ENCODE assay signal across 15 mouse cellular contexts in genomic region chr13:55829018-55829655, GRCm38 (mm10). TPM values are rescaled to one million over a fixed set of nuclear protein-coding genes. Genes with fewer than 3 reads are reported as not detected.
DNase-seq lines count a peak whose midpoint lies in the region; ATAC-seq and TF ChIP-seq lines count a peak whose summit lies in the region.
"Had no signal": no experiment of that assay in that cellular context is flagged by ENCODE, and none has a peak within 500 bp of the region (broad histone marks: within the 10 kb centered on the region; RNA-seq: fewer than 3 reads in every experiment).

No protein-coding gene starts in this region.

- peaks cover 54% of the 10 kb centered on the region for H3K4me1 ChIP-seq in kidney, embryonic 15.5 days
- peaks cover 50% of the 10 kb centered on the region for H3K4me1 ChIP-seq in embryonic facial prominence, embryonic 15.5 days
- H3K4me1 ChIP-seq in small intestine, adult 2 months (ENCODE audit: control insufficient read depth, insufficient read depth, insufficient read length, low read length), result peaks cover 4% of the 10 kb centered on the region

- no peak overlapping the region for H3K27ac ChIP-seq in kidney, embryonic 15.5 days
- 0 out of 2 replicates have a peak overlapping the region, but pooled peaks have one; percentile 28 for H3K27ac ChIP-seq in embryonic facial prominence, embryonic 15.5 days (replicated peaks)
- 0 out of 2 replicates have a peak overlapping the region, but pooled peaks have one; percentile 1 for H3K27ac ChIP-seq in small intestine, adult 2 months (ENCODE audit: insufficient read depth, low read depth, low read length)
- H3K27ac ChIP-seq: hindbrain, postnatal 0 days; lung, embryonic 15.5 days; neural tube, embryonic 13.5 days had no signal

- H3K4me3 ChIP-seq in kidney, embryonic 15.5 days (replicated peaks), result 0 out of 2 replicates have a peak overlapping the region, but pooled peaks have one; percentile 10
- peak overlapping the region; percentile 48 for H3K4me3 ChIP-seq in embryonic facial prominence, embryonic 15.5 days (replicated peaks)
- peak overlapping the region; percentile 64 for H3K4me3 ChIP-seq in small intestine, adult 2 months (ENCODE audit: low read depth, low read length)
- H3K4me3 ChIP-seq: neural tube, embryonic 13.5 days had no signal

- intact Hi-C loops in gastrocnemius, postnatal 14 days (cut with DNase I; ENCODE audit: low total_unique reads), result no loop called here
- intact Hi-C loops in left cerebral cortex, postnatal 10 days (cut with DNase I), result loop anchor here (5.0 kb wide), 2 partner anchors 133 to 423 kb away; partner anchors contain the start of gene Neurog1

- TF ChIP-seq POLR2A in small intestine, adult 2 months (IDR thresholded peaks at IDR 0.05; ENCODE audit: low read depth, low read length), result no peak

- no peak overlapping the region for H3K9ac ChIP-seq in kidney, embryonic 15.5 days
- no peak overlapping the region for H3K9ac ChIP-seq in embryonic facial prominence, embryonic 15.5 days
- H3K9ac ChIP-seq: heart, embryonic 12.5 days; lung, embryonic 15.5 days; neural tube, embryonic 13.5 days had no signal

- peak; percentile 35 for DNase-seq in embryo, embryonic 10 days (ENCODE audit: low spot score)
- no peak for DNase-seq in embryo, embryonic 9.5 days (ENCODE audit: extremely low spot score)
- no peak for DNase-seq in kidney, postnatal 10 days
- no peak for DNase-seq in gastrocnemius, postnatal 14 days
- no peak for DNase-seq in left cerebral cortex, postnatal 10 days (ENCODE audit: extremely low spot score in 1 of 2, low spot score in 2 of 2)
- DNase-seq: cerebellum, adult 9-10 months had no signal

- no peak overlapping the region for H3K4me2 ChIP-seq in kidney, embryonic 15.5 days
- peak overlapping the region; percentile 39 for H3K4me2 ChIP-seq in embryonic facial prominence, embryonic 15.5 days (replicated peaks)
- H3K4me2 ChIP-seq: neural tube, embryonic 13.5 days had no signal

- no peaks in the 10 kb centered on the region for H3K9me3 ChIP-seq in kidney, embryonic 15.5 days (replicated peaks)
- H3K9me3 ChIP-seq in embryonic facial prominence, embryonic 15.5 days (replicated peaks), result no peaks in the 10 kb centered on the region
- H3K9me3 ChIP-seq: heart, embryonic 12.5 days; lung, embryonic 15.5 days; neural tube, embryonic 13.5 days had no signal

- H3K27me3 ChIP-seq in kidney, embryonic 15.5 days, result peaks cover 94% of the 10 kb centered on the region
- peaks cover 88% of the 10 kb centered on the region for H3K27me3 ChIP-seq in embryonic facial prominence, embryonic 15.5 days
- H3K27me3 ChIP-seq in small intestine, adult 2 months (ENCODE audit: control insufficient read depth, insufficient read depth, low read length), result peaks cover 35% of the 10 kb centered on the region

- ATAC-seq in kidney, embryonic 15.5 days (replicated peaks; ENCODE audit: low FRiP score), result no peak
- no peak for ATAC-seq in embryonic facial prominence, embryonic 15.5 days (ENCODE audit: insufficient number of reproducible peaks, low FRiP score, low TSS enrichment, low read depth)
- ATAC-seq: hindbrain, postnatal 0 days had no signal

- no peaks in the 10 kb centered on the region for H3K36me3 ChIP-seq in kidney, embryonic 15.5 days
- no peaks in the 10 kb centered on the region for H3K36me3 ChIP-seq in embryonic facial prominence, embryonic 15.5 days
- peaks cover 9% of the 10 kb centered on the region for H3K36me3 ChIP-seq in small intestine, adult 2 months (ENCODE audit: control insufficient read depth, insufficient read depth, low read length)
- H3K36me3 ChIP-seq: heart, embryonic 12.5 days; lung, embryonic 15.5 days; neural tube, embryonic 13.5 days had no signal

- TF ChIP-seq CTCF in small intestine, adult 2 months (IDR thresholded peaks at IDR 0.05; ENCODE audit: extremely low read depth, insufficient read length, insufficient replicate concordance, low read depth, low read length), result no peak

- 6% methylated on average over 12 of the region's 12 CpGs for WGBS in kidney, embryonic 15.5 days
- 13% methylated on average over 12 of the region's 12 CpGs for WGBS in embryonic facial prominence, embryonic 15.5 days
- 8% methylated on average over 12 of the region's 12 CpGs for WGBS in small intestine, adult 2 months

RNA-seq across cellular contexts. Expression of gene Pitx1, which starts 6.9 kb away (rescaled TPM):
- 2.0 and 3.6 TPM in 2 replicates for polyA plus RNA-seq in kidney, embryonic 15.5 days (2015; fragmentation: Nextera tagmentation; extraction: Ambion mirVana)
- polyA plus RNA-seq in embryonic facial prominence, embryonic 15.5 days (2015; fragmentation: Nextera tagmentation; extraction: Ambion mirVana), result 45.9 and 46.9 TPM in 2 replicates
- polyA plus RNA-seq in small intestine, adult 2 months (2012; rRNA removed), result 14.6 and 20.3 TPM in 2 replicates
- total RNA-seq in gastrocnemius, postnatal 14 days (2021), result under 1 TPM; 0.64 to 0.84 TPM
- total RNA-seq in left cerebral cortex, postnatal 10 days (2021), result not detected
- total RNA-seq: layer of hippocampus, adult 18-20 months; left cerebral cortex, adult 8-10 months had no signal
- polyA plus RNA-seq: hindbrain, postnatal 0 days; neural tube, embryonic 13.5 days had no signal

RNA-seq across cellular contexts. Expression of gene Catsper3, which starts 44.8 kb away (rescaled TPM):
- polyA plus RNA-seq in kidney, embryonic 15.5 days (2015; fragmentation: Nextera tagmentation; extraction: Ambion mirVana), result not detected in 2 replicates
- polyA plus RNA-seq in embryonic facial prominence, embryonic 15.5 days (2015; fragmentation: Nextera tagmentation; extraction: Ambion mirVana), result 0.17 TPM in 1 of 2 replicates, not detected in the other
- 0.06 TPM in 1 of 2 replicates, not detected in the other for polyA plus RNA-seq in small intestine, adult 2 months (2012; rRNA removed)
- under 1 TPM in 1 of 2 experiments, not detected in 1; 0.22 TPM for total RNA-seq in gastrocnemius, postnatal 14 days (2021)
- not detected for total RNA-seq in left cerebral cortex, postnatal 10 days (2021)
- total RNA-seq: hindbrain, postnatal 0 days; layer of hippocampus, adult 18-20 months had no signal
- polyA plus RNA-seq: heart, embryonic 12.5 days; lung, embryonic 15.5 days; neural tube, embryonic 13.5 days had no signal

Comparison
In these comparisons a context has a peak if more than half of its experiments do, and no peak if none do; other contexts are left out.
1. H3K4me3 ChIP-seq: peak in every context shown above with its lines; median percentile 64 in small intestine, adult 2 months; 48 in embryonic facial prominence, embryonic 15.5 days; 10 in kidney, embryonic 15.5 days.